Mouse (Mus musculus) ES-Bruce4 (cell line): ENCODE data around the gene Cdh13. TPM values are rescaled to one million over a fixed set of nuclear protein-coding genes. Genes with fewer than 3 reads are reported as not detected.

Experiments used
- H3K27ac ChIP-seq: 2 replicates; pipeline ENCODE4 v1.5.1; 2012; ENCODE audit warnings: low read length, inconsistent platforms; ENCODE audit not compliant: insufficient read depth
- H3K27me3 ChIP-seq: 2 replicates; pipeline ENCODE4 v1.6.1; 2012; ENCODE audit warnings: mild to moderate bottlenecking, low read length, inconsistent platforms; ENCODE audit not compliant: control insufficient read depth, poor library complexity, insufficient read depth, severe bottlenecking
- H3K36me3 ChIP-seq: 2 replicates; pipeline ENCODE4 v1.6.1; 2012; ENCODE audit warnings: inconsistent platforms, mild to moderate bottlenecking, low read length, moderate library complexity; ENCODE audit not compliant: control insufficient read depth, poor library complexity, insufficient read depth, severe bottlenecking
- H3K4me1 ChIP-seq: one replicate; pipeline ENCODE4 v1.8.1; 2011; ENCODE audit warnings: low read length; ENCODE audit not compliant: control insufficient read depth, insufficient read depth
- H3K4me3 ChIP-seq: 2 replicates; pipeline ENCODE4 v1.5.1; 2011; ENCODE audit warnings: low read depth, mild to moderate bottlenecking, low read length
- H3K9ac ChIP-seq: 2 replicates; pipeline ENCODE4 v1.6.1; 2012; ENCODE audit warnings: low read depth, mild to moderate bottlenecking, inconsistent platforms; ENCODE audit not compliant: poor library complexity, severe bottlenecking
- H3K9me3 ChIP-seq: replicated peaks from 2 replicates; pipeline ENCODE4 v1.6.1; 2012; ENCODE audit warnings: mild to moderate bottlenecking, low read length, inconsistent platforms; ENCODE audit not compliant: control insufficient read depth, poor library complexity, insufficient read depth, severe bottlenecking
- CTCF ChIP-seq: IDR thresholded peaks from one replicate; pipeline ENCODE4 v1.8.1; 2011; ENCODE audit warnings: low read depth, low read length
- EP300 ChIP-seq: IDR thresholded peaks from 2 replicates; pipeline ENCODE4 v1.6.1; 2011; ENCODE audit warnings: low read depth, low read length; ENCODE audit not compliant: insufficient read depth
- POLR2A ChIP-seq: IDR thresholded peaks from one replicate; pipeline ENCODE4 v1.8.1; 2011; ENCODE audit warnings: low read length; ENCODE audit not compliant: insufficient read depth
- polyA plus RNA-seq: library from polyadenylated mRNA; stranded (reverse); fragments of >200 nt; gene quantifications from 2 replicates; pipeline ENCODE4 v1.2.4, GENCODE M21; 2011; ENCODE audit warnings: low read depth; ENCODE audit not compliant: missing spikeins, insufficient read depth, insufficient read length

Cdh13 gene
- polyA plus RNA-seq, 1 experiment = 2.0 TPM

DNA sequence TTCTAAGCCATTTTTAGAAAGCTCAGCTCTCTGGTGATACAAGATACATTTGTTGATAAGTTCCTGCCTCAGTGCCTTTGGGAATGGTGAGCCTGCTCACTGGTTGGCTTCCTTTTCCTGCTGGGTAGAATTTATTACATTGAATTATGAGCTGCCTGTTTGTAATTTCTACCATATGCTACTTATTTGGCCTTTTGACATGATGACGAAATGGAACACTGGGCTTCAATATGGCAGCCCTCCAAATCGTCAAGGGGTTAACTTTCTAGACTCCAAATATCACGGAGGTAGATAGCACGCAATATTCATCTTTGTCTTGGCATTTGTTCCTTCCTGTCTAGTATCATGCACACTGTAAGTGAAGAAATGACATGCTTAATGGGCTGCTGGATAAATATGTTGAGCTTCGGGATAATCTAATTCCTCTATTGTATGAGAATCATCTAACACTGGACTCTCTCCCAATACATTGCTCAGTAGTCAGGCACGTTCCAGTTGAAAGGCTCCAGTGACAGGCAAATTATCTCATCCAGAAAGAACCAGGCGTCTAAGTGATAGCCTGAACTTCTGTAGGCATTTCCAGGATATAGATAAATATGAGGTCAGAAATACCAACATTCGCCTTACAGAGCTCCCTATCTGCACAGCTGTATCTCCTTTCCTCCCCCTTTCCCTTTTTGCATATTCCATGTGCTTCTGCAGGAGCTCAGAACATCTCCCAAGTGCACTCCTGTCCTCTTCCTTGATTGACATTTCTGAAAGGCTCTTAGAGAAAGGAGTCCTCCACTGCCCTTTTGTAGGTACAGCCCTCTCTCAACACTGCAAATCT is 378.7 kb downstream of the Cdh13 start:
- TF ChIP-seq CTCF = no peak
- Histone ChIP-seq H3K9me3 (no peaks in the 10 kb centered on the region; the same call in 1 of the 2 replicates), H3K27me3 (no peaks in the 10 kb centered on the region; the same call in 1 of the 2 replicates), H3K4me3 (no peak overlapping the region), H3K36me3 (no peaks in the 10 kb centered on the region), H3K27ac (no peak overlapping the region), H3K4me1 (no peaks in the 10 kb centered on the region), H3K9ac (no peak overlapping the region)

DNA sequence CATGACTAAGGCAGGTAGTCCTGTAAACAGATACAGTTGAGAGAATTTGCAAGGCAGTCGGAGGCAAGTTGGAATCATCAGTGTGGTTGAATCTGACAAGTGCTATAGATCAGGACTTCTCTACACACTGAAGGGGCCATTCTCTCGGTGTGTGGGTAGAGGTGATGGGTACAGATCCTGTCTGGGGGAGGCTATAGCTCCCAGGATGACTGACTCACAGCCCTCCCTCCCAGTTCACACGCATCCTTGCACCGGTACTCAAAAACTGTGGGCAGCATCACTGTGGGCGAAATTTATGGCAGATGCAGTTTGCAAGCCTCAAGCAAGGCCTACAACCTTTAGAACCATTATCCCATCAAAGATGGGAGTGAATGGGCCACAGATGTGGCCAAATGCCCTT is 381.5 kb downstream of the Cdh13 start:
- H3K27me3 ChIP-seq = no peaks in the 10 kb centered on the region; the same call in 1 of the 2 replicates
- H3K36me3 ChIP-seq = no peaks in the 10 kb centered on the region
- H3K9me3 ChIP-seq = no peaks in the 10 kb centered on the region; the same call in 1 of the 2 replicates
- no peak overlapping the region for H3K27ac ChIP-seq
- no peak overlapping the region for H3K9ac ChIP-seq
- H3K4me1 ChIP-seq = no peaks in the 10 kb centered on the region
- no peak for TF ChIP-seq POLR2A
- TF ChIP-seq EP300 = no peak
- TF ChIP-seq CTCF = no peak
- H3K4me3 ChIP-seq = no peak overlapping the region

DNA sequence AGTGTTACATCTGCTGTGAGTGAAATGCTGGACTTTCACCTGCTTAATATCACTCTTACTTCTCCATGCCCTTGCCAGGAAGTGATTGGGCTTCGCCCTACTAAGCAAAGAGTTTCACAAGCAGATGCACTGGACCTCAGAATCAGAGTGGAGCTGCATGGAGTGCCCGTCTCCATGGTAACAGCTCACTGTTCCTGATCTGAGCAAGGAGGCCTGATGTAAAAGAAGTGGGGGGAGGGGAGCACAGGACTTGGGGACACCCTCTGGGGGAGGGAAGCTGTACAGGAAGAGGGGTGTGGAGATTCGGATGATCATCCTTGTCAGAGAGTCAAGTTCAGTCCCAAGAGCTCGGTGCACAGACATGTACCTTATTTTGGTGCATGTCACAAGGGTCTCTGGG is 384.2 kb downstream of the Cdh13 start:
- Histone ChIP-seq H3K4me3 (no peak overlapping the region), H3K36me3 (no peaks in the 10 kb centered on the region), H3K27me3 (no peaks in the 10 kb centered on the region), H3K9me3 (no peaks in the 10 kb centered on the region), H3K4me1 (no peaks in the 10 kb centered on the region), H3K27ac (no peak overlapping the region), H3K9ac (no peak overlapping the region)
- TF ChIP-seq POLR2A = no peak
- TF ChIP-seq CTCF = no peak
- no peak for TF ChIP-seq EP300

DNA sequence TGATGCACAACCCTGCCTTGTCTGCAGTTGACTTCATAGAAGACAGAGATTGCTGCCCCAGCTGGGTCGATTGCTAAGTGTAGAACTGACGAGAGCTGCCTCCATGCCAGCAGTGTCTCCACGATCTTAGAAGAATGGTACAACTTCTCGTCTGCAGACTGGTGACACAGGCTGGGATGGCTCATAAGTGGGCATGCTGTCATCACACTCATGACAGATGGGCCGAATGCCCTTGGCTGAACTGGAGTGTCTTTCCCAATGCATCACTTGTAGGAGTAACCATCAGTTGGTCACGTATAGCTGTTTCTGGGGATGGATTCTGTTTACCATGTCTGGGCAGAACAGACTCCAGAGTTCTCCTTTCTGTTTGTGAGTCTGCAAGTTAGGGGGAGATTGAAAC is 392.7 kb downstream of the Cdh13 start:
- TF ChIP-seq POLR2A (no peak), EP300 (no peak), CTCF (no peak)
- H3K36me3 ChIP-seq = no peaks in the 10 kb centered on the region
- no peaks in the 10 kb centered on the region for H3K9me3 ChIP-seq
- H3K4me3 ChIP-seq = no peak overlapping the region
- H3K9ac ChIP-seq = no peak overlapping the region
- no peak overlapping the region for H3K27ac ChIP-seq
- H3K27me3 ChIP-seq = no peaks in the 10 kb centered on the region
- H3K4me1 ChIP-seq = no peaks in the 10 kb centered on the region

DNA sequence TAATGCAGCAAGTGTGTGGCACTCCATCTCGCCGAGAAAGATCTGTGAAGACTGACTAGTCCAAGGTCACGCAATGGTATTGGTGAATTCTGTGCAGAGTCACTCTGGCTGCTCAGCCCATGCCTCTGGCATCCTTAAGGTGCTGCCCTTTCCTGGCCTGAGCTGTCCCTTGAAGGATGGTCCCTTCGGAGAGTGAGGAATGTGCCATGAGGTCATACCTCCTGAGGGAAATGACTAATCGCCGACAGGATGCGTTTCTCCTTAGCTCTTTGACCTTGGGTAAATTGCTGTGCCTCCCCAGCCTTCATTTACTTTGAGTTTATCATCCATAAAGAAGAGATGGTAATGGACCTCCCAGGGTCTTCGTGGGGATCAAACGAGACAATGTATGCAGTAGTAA is 395.8 kb downstream of the Cdh13 start:
- H3K4me1 ChIP-seq = no peaks in the 10 kb centered on the region

DNA sequence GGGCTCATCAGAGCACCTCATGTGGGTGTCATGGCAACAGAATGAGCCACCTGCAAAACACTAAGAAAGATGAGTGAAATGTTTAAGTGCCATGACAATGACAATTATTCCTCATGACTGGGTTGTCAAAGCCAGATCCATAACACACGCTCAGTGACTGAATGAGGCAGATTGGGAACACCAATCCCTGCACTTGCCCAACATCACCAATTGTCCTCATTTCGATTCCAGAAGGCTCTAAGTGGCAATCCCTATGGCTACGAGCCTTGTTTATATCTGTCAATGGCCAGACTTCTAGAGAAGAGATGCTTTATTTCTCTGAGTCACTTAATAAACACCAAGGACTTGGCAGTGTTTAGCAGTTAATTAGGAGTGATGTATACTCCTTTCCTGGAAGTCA is 399.9 kb downstream of the Cdh13 start:
- H3K36me3 ChIP-seq = no peaks in the 10 kb centered on the region
- H3K4me3 ChIP-seq = no peak overlapping the region
- no peaks in the 10 kb centered on the region for H3K4me1 ChIP-seq
- H3K27ac ChIP-seq = no peak overlapping the region
- H3K27me3 ChIP-seq = no peaks in the 10 kb centered on the region; the same call in 1 of the 2 replicates
- H3K9ac ChIP-seq = no peak overlapping the region
- H3K9me3 ChIP-seq = peaks cover 9% of the 10 kb centered on the region; the same call in 1 of the 2 replicates
- TF ChIP-seq EP300 (no peak), CTCF (no peak)

More for the DNA sequence above, 395.8 kb downstream of the Cdh13 start:
- Histone ChIP-seq H3K36me3 (no peaks in the 10 kb centered on the region), H3K4me3 (no peak overlapping the region), H3K9me3 (no peaks in the 10 kb centered on the region), H3K9ac (no peak overlapping the region), H3K27me3 (no peaks in the 10 kb centered on the region), H3K27ac (no peak overlapping the region)
- TF ChIP-seq POLR2A (no peak), EP300 (no peak), CTCF (no peak)
